Mouse (Mus musculus) urinary bladder, adult 18-20 months (tissue): ENCODE data around the gene Prkn.

Source experiments
- DNase-seq, 2 experiments: peaks; one replicate each; pipeline ENCODE4 v3.0.0; 2022; ENCODE audit warnings: low spot score in 2 of 2, mixed read lengths in 2 of 2

The Prkn gene

DNA sequence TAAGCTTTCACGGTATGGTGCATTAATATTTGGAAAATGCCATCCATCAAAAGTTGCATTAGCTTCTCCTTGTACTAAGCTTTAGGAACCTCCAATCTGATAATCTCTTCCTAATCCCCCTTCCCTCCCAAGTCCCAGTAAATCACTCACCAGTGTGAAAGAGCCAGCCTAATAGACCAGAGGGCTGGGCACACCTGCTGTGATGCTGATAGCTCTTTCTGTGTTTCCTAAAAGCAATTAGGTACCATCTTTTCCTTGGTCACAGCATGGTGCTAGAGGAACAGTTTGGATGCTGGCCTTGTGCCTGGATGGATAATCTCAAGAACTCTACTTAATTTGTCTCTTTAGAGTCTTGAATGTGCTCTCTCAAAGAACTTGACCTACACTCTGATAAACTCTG lies 287.0 kb downstream of the Prkn start:
- no peak for DNase-seq

DNA sequence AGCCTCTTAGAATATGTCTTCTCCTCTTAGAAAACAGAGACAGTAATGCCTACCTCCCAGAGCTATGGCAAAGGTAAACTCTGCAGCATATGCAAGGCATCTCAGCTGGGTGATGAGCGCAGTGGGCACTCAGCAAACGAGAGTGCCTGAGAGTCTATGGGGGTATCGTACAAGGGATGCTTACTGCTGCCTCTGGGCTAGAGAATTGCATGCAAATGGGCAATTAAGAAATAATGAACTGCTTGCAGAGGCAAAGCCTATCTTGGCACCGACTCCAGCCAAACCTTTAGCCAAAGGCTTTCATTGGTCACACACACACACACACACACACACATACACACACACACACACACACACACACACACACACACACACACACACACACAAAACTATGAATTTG lies 290.7 kb downstream of the Prkn start:
- no peak for DNase-seq

DNA sequence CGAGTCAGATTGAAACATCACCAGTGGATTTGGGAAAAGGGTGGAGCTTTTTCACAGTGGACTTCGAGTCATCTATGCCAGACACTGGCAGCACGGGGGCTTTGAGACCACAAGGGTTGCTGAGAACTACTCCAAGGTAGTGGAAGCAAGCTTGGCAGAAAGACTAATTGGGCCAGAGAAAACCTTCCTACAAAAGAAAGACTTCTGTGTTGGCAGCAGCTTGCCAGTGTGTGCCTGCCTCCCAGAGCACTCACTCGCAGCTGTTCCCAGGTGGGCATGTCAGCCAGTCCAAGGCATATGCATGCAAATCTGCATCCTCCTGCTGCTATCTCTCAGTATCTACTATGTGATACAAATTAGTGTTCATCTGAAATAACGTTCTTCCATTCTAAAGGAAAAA lies 302.1 kb downstream of the Prkn start:
- DNase-seq = no peak

DNA sequence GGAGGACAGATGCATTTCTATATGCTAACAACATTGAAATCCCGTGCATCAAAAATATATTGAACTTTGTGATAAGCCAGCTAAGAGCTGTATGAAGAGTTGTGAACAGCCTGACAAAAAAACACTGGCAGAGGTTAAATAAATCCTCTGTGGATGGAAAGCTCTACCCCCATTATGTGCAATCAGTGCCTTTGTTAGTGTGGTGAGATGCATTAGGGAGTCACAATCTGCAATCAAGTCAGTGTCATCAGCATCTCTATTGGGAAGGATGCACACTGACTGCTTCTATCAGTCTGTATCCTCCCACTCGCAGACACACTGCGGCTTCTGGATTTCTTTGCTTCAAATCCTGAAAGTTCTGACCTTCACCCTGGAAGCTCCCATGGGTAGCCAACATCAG lies 315.9 kb downstream of the Prkn start:
- DNase-seq = no peak

DNA sequence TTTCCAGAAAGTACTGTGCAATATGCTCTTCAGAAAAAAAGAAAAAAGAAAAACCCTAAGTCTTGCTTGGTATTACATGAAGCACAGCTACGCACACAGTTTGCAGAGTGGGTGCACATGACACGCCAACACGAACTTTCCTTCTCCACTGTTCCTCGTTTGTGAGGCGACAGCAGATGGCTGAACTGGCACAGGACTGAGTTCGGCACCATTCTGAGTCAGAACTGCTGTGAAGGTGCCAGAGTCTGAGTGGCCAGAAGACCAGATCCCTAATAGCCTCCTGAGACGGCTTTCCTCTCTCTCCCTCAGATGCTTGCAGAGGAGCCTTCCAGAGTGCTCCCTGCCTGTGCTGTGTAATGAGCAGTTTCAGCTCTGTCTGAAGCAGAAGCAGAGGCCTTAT lies 317.4 kb downstream of the Prkn start:
- DNase-seq = no peak

DNA sequence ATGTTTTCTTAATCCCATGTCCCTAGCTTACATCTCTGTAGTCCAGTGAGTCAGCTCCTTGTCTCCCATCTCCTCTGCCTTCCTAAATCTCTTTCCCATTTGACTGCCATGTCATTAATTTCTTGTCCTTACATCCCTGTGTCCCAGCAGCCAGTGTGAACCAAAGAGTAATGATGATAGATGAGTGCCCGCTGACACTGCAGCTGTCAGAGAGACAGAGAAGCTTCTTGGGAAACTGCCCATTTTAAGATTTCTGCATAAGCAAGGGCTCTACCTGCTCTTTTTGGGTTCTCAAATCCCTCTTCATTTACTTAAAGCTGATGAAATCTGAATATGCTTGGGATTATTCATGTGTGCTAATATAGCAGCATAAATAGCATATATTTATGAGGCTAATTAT lies 321.3 kb downstream of the Prkn start:
- DNase-seq = no peak

DNA sequence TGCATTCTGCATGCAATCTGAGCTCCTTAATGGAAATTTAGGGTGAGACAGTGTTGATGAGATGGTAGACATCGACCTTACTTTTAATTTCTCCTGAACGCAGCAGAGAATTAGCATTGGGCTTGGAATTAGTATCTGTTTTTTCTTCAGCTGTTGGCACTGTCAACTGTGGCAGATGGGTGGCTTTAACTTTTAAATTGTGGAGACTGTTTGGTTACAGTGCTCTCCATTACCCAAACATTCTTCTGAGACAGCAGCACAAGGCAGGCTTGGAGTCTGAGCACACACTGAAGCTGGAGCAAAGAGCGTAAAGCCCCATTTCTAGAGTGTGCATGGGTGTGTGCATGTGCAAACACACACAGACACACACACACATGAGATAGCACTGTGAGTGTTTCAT lies 322.6 kb downstream of the Prkn start:
- DNase-seq = no peak

DNA sequence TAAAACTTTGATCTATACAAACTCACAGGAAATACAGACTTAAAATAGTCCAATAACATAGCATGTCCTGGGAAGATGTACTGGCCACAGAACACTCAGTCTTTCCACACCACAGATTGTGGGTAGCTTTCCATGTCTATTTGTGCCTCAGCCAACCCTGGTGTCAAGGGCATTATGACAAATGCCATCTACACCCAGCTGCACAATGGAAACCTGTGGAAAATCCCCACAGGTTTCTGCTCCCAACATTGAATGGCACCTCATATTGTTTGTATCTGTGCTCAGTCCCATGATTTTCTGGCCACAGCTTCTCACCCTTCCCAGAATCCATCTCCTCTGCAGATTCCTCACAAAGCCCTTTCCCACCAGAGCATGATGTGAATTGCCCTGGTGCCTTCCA lies 347.2 kb downstream of the Prkn start:
- DNase-seq = no peak

DNA sequence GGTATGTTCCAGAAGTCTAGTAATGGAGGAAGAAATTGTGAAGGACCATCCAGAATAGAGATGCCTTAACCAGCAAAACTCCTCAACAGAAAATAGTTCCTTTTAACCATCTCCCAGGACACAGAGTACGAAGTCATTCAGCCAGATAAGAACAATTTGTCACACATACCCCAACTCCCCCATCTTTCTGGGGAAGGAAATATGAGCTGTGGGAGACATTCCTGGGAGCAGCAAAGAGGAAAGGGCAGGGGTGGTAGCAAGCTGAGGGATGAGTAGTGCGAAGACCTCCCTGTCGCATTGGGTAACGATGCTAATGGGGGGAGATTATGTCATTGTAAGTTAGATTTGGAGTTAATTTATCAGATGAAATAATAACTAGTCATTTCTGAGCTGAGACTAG lies 348.3 kb downstream of the Prkn start:
- no peak for DNase-seq

DNA sequence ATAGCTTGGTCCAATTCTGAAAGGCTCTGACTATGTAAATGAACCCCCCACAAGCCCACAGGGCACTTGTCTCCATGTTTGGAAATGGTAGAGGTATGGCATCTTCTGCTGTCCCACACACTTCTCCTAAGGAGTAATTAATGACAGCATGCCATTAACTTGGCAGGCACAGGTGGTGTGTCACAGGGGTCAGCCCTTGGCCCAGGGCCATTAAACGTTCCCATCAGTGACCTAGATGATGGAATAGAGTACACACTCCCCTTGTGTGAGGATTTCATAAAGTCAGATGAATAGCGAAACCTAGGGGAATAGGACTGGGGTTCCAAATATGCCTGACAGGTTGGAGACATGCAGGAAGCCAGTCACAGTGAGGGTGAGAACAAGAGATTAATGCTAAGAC lies 350.1 kb downstream of the Prkn start:
- DNase-seq = no peak

DNA sequence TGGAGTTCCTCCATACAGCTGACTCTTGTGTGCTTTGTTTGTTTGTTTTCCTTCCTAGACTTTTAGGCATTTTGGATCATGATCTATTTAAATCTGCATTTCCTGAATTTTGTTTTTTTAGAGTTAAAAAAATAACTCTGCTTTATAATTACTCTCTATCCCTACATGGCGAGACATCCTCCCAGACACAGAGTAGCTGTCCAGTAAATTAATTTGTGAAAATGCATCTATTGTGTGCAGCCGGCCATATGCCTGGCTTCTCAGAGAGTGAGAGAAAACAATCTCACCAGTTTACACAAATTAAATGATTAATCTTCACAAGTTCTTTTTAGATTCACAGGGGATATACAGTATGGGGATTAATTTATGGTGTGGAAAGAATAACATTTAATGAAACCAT lies 357.9 kb downstream of the Prkn start:
- no peak for DNase-seq

DNA sequence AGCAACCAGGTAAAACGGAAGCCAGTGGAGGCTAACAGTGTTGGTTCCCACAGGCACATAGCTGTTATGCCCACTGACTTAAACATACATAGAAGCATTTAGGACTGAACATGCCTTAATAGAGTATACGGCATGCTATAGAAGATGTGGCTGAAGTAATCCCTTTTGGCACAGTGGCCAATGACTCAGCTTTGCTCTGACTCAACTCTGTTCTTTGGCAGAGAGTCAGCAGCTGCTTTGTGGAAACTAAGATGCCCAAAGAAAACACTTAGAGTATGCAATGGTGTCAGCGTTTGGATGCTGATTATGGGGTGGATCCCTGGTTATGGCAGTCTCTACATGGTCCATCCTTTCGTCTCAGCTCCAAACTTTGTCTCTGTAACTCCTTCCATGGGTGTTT lies 368.9 kb downstream of the Prkn start:
- DNase-seq = peak; percentile 5 to 25

DNA sequence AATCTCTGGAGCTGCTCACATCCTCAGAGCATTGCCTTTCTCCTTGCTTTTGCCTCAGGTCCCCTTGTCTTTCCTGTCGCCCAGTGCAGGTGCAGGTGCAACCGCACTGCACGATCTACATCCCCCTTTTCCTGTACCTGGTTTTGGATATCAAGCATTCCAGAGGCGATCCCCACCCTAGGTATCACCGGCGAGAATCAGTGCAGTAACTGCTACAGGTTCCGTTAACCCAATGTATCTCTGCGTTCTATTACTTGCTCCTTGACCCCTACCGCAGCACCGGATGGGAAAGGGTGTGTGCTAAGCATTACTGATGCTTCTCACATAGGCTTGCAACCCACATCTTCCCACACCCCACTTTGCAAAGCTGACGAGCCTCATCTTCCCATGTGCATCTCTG lies 370.8 kb downstream of the Prkn start:
- DNase-seq = no peak

DNA sequence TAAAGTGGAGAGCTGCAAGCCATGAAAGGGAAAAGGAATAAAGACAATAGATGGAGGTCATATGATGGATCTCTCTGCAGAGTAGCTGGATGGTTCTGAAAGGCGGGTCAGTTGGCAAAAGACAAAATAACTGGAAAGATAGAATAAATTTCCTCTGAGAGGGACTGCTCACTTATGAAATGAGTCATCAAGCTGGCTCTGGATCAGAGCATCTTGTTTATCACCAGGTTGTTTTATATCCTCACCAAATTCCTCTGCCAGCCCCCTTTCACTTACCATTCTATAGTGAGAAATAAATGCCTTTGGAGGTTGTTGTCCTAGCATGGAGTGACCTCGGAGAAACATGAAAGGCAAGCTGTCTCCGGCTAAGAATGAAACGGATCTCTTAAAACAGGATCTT lies 371.4 kb downstream of the Prkn start:
- no peak for DNase-seq

DNA sequence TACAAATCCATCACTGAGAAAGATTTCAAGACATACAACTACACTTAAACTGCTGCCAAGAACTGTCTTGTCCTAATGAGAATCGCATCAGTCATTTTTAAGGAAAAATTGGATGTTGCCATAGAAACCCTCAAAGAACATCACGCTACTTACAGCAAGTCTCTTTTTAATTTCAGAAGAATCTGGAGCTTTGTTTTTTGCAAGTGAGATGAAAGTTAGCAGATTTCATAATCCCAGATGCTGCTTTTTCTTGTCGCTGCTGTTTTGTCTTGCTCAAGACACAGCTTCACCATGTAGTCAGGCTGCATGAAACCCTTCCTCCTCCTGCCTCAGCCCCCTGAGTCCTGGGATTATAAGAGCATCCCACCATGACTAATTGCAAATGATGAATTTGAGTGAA lies 373.5 kb downstream of the Prkn start:
- DNase-seq = no peak

DNA sequence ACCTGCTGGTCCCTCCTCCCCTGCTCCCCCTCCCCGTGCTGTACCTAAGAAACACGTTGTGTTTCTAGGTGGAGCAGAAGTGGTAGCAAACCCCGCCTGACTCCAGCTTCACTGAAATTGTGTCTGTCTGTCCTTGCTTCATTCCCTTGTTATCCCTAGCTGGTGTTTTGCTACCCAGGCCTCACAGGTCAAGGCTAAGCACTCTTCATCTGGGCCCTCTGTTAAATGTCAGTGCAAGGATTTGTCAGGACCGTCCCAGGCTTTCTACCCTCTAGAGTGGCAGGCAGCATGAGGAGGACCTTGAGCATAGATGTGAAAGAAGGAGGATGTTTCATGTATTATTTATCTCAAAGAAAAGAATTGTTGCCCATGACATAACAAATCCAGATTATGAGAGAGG lies 388.8 kb downstream of the Prkn start:
- DNase-seq = no peak

DNA sequence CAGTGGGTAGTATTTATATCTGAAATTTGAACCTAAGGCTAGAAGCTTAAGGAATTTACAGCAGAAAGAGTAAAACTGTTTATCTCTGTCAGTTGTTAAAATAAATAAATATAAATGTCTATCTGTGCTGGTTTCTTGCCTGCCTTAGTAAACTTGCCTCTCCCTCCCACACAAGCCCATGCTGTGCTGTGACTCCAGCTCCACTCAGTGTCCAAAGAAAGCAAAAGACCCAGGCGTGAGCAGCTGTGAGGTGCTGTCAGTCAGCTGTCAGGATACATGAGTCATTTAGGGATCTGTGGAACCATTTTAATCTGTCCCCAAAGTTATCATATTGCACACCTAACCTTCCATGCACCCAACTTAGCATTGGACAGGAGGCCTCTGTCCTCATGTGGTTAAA lies 389.2 kb downstream of the Prkn start:
- DNase-seq = no peak

DNA sequence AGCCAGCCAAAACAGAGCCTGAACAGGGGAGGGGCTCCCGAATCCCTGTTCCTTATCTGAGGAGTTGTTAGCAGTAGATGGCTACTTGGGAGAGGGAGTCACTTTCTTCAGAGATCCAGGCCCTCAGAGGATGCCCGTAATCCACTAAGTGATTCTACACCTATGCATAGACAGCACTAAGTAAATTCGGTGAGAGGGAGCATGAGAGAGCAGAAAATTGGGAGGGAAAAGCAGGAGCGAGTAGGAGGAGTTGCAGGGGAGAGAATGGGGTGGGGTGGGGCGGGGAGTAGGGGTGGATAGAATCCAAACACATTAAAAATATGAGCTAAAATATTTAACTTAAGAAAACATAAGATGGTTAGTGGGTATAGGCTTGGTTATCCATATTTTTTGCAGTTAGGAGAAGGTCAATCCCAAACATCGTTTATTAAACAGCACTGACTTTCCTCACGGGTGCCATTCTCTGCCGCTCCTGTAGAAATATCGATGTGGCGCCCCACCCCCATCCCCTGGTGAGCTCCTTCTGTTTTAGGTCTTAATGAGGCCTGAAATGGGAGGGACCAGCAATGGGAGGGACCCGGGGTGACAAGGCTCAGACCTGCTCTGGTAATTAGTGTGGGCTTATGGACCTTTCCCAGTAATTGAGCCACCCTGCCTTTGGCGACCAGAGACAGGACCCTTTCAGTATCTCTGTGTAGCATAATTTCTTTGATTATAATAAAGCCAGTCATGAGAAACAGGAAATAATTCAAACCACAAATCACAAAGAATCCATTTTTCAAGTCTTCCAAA lies 390.6 kb downstream of the Prkn start:
- DNase-seq = no peak

DNA sequence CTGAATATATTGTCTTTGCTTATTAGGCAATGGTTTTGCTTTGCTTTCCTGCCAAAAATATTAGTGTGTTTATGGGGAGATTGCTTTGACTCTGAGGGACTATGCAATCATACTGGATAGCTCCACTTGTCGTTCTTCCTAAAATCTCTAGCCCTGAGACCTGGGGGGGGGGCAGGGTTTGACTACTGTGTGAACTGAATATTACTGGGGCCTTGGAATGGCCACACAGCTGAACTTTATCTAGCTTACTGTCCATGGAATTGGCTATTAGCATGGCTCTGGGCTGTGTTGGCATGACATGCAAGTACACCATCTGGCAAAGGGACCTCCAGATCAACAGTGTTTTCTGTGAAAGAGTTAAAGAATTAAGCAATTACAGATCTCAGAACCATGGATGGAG lies 395.1 kb downstream of the Prkn start:
- DNase-seq = no peak

DNA sequence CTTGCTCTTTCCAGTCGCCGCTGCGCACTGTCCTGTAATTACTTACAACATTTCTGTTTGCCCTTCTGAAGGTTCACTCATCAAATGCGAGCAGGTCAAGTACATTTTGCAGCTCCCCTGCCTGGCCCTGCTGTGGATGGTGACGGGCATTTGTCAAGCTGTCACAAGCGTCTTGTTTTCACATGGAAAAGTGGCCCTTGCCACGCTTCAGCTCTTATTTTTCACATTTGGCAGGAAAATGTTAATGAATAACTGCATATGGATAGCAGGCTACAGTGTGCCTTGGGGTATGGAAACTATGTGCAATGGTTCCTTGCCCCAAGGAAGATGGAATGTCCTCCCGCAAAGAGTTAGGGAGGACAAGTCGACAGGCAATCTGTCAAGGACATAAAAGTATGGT lies 404.9 kb downstream of the Prkn start:
- no peak for DNase-seq

DNA sequence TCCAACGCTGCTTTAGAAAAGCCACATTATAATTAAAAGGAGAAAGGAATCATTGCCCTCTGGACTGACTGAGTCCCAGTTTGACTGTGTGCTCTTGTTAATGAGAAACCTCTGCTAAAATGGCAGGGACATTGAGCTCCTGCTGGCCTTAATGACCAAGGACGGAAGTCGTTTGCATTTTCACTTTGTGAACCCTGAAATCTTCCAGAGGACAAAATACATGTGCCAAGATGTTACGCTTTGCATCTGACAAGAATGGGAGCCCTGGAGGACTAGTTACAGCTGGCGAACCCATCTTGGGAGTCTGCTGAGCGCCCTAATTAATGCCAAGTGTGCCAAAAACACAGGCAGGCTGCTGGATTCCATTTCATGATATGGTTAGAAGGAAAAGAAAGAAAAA lies 409.0 kb downstream of the Prkn start:
- DNase-seq = no peak

DNA sequence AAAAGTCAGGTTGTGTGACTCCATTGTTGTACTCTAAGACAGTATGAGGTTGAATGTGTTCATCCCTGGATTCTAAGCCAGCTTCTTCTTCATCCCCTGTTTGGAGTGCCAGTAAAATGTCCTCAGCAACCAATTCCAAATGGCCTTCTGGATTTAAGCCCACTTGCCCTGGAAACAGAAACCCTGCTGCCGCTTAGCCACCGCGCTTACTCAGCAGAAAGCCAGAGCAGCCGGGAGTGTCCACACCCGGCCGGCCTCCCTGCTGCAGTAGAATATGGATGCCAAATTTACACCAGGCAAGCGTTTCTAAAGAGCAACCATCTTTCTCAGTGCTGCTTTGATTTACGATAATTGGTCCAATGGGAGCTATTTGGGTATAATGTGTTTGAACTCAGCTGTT lies 420.5 kb downstream of the Prkn start:
- no peak for DNase-seq

DNA sequence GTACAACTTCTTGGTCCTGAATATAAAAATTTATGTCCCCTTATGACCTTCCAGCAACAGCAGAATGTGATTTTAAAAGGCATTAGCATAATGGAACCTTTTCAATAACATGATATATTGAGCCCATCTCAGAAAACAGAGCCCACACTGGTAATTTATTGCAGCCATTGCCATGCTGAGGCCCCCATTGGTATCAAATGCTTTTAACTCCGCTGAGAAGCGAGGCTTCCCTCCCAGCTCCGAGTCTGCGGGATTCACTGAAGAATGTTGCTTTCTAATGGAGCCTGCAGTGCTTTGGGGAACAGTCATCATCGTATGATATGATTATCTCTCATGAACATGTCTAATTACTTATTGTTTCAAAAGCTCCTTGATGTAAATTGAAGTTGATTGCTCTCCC lies 421.5 kb downstream of the Prkn start:
- DNase-seq = no peak

DNA sequence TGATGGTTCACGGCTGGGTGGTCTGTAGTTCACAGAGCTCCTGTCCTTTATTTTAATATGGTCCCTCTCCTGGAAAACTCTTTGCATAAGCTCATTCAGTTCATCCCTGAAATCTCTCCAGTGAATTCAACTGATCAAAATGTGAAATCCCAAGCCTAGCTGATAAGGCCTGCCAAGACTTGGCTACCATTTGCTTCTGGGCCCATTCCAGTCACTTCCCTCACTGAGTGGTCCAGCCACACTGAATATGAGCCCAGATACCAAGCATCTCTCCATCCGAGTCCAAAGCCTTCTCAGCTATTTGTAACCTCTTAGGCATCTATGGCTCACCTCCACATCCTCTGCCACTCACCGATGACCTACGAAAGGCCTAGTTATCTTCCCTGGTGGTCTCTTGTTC lies 427.8 kb downstream of the Prkn start:
- DNase-seq = no peak
